Comparison of ENCODE assay signal across 22 mouse cellular contexts in the genomic region with DNA sequence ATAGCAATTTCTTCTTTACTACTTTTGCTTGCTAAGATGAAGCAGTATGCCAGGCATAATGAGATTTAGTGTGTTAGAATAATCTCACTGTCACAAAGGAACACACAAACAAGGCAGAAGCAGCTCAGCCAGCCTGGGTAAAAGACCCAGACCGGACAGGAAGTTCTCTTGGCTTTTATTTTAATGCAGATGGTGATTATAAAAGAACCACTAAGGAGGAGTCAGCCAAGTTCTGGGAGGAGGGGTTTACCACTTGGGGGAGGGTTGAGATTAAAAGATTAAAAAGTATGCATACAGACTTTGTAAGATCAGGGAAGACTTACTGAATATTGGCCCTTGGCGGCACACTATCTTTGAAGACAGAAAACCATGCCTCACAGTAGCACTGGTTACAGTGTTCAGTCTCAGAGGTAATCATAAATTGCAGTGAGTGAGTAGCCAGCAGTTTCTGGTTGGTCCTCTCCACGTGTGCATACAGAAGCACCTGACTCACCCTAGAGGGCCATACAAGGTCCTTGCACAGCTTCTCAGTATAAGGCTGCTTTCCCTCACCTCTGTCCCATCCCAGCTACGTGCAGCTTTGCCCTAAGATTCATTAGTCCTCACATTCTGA. TPM values are rescaled to one million over a fixed set of nuclear protein-coding genes. Genes with fewer than 3 reads are reported as not detected.
DNase-seq lines count a peak whose midpoint lies in the region; ATAC-seq and TF ChIP-seq lines count a peak whose summit lies in the region.
"Had no signal": no experiment of that assay in that cellular context is flagged by ENCODE, and none has a peak within 500 bp of the region (broad histone marks: within the 10 kb centered on the region; RNA-seq: fewer than 3 reads in every experiment).

No protein-coding gene starts in this region.

- peaks cover 12% of the 10 kb centered on the region for H3K36me3 ChIP-seq in neural tube, embryonic 15.5 days

- H3K27ac ChIP-seq in left cerebral cortex, adult 2 months: peak overlapping the region; percentile 0; the same call in 1 of the 2 replicates
- H3K27ac ChIP-seq in neural tube, embryonic 15.5 days (replicated peaks): 0 out of 2 replicates have a peak overlapping the region, but pooled peaks have one; percentile 3
- H3K27ac ChIP-seq: forebrain, embryonic 10.5 days; hindbrain, embryonic 13.5 days; lung, embryonic 15.5 days; neural tube, embryonic 12.5 days; stomach, embryonic 15.5 days had no signal

- H3K27me3 ChIP-seq in neural tube, embryonic 15.5 days (replicated peaks): no peaks in the 10 kb centered on the region
- H3K27me3 ChIP-seq: heart, embryonic 12.5 days; hindbrain, embryonic 13.5 days; lung, embryonic 15.5 days; neural tube, embryonic 12.5 days; stomach, embryonic 15.5 days had no signal

- DNase-seq in left cerebral cortex, adult 2 months (ENCODE audit: extremely low spot score in 1 of 2, low spot score in 2 of 2): no peak
- no peak for DNase-seq in left cerebral cortex, postnatal 4 days
- DNase-seq in neural tube, embryonic 10.5 days (ENCODE audit: extremely low spot score, low spot score): no peak
- DNase-seq in T-cell, adult 2 months (ENCODE audit: low spot score): peak; percentile 7
- DNase-seq in thymus, adult 18-20 months: no peak
- no peak for DNase-seq in urinary bladder, postnatal 14 days (ENCODE audit: low spot score)
- DNase-seq: B cell, adult 2 months; cerebellum, adult 2 months; cerebellum, postnatal 36 days; forebrain, postnatal 0 days; heart, postnatal 14 days; kidney, adult 9 months; kidney, postnatal 36 days had no signal

- intact Hi-C loops in left cerebral cortex, adult 2 months (cut with DNase I): no loop called here
- intact Hi-C loops in left cerebral cortex, postnatal 4 days (cut with DNase I): no loop called here

- no peak overlapping the region for H3K4me2 ChIP-seq in neural tube, embryonic 15.5 days
- H3K4me2 ChIP-seq: heart, embryonic 12.5 days; hindbrain, embryonic 13.5 days; lung, embryonic 15.5 days; neural tube, embryonic 12.5 days; stomach, embryonic 15.5 days had no signal

- no peak overlapping the region for H3K4me3 ChIP-seq in left cerebral cortex, adult 2 months
- no peak overlapping the region for H3K4me3 ChIP-seq in neural tube, embryonic 15.5 days (replicated peaks)
- H3K4me3 ChIP-seq: forebrain, embryonic 10.5 days; heart, embryonic 12.5 days; hindbrain, embryonic 13.5 days; lung, embryonic 15.5 days; neural tube, embryonic 12.5 days; stomach, embryonic 15.5 days had no signal

- H3K9ac ChIP-seq in neural tube, embryonic 15.5 days (replicated peaks): no peak overlapping the region
- H3K9ac ChIP-seq: forebrain, postnatal 0 days; heart, embryonic 12.5 days; hindbrain, embryonic 13.5 days; lung, embryonic 15.5 days; neural tube, embryonic 12.5 days; stomach, embryonic 15.5 days had no signal

- H3K9me3 ChIP-seq in neural tube, embryonic 15.5 days (replicated peaks): no peaks in the 10 kb centered on the region
- H3K9me3 ChIP-seq: forebrain, embryonic 10.5 days; heart, embryonic 12.5 days; hindbrain, embryonic 13.5 days; lung, embryonic 15.5 days; neural tube, embryonic 12.5 days; stomach, embryonic 15.5 days had no signal

- H3K4me1 ChIP-seq in neural tube, embryonic 15.5 days: no peaks in the 10 kb centered on the region
- H3K4me1 ChIP-seq: forebrain, embryonic 10.5 days; lung, embryonic 15.5 days; neural tube, embryonic 12.5 days; stomach, embryonic 15.5 days had no signal

- WGBS in neural tube, embryonic 15.5 days: 76% methylated on average over 4 of the region's 4 CpGs

- ATAC-seq in neural tube, embryonic 15.5 days (ENCODE audit: low FRiP score): no peak
- peak; percentile 94 for ATAC-seq in megakaryocyte-erythroid progenitor cell, adult 5-6 weeks (replicated peaks; ENCODE audit: low FRiP score, low TSS enrichment, poor library complexity, severe bottlenecking)
- ATAC-seq: forebrain, postnatal 0 days had no signal

- TF ChIP-seq CTCF in left cerebral cortex, adult 2 months (IDR thresholded peaks at IDR 0.05): no peak

RNA-seq across cellular contexts. Expression of gene Aifm3, which starts 11.0 kb away (rescaled TPM):
- total RNA-seq in left cerebral cortex, adult 2 months (2021): 100 to 1,000 TPM; 148 to 171 TPM
- 10 to 100 TPM in 1 of 2 experiments, 1 to 10 TPM in 1; 9.3 to 13.6 TPM for total RNA-seq in left cerebral cortex, postnatal 4 days (2021)
- 3.4 and 4.8 TPM in 2 replicates for polyA plus RNA-seq in neural tube, embryonic 15.5 days (2015; fragmentation: Nextera tagmentation; extraction: Ambion mirVana)
- total RNA-seq in megakaryocyte-erythroid progenitor cell, adult 5-6 weeks (2014; fragmentation: Nextera tagmentation): 0.42 TPM in 1 of 2 replicates, not detected in the other
- total RNA-seq in megakaryocyte-erythroid progenitor cell, adult 5-6 weeks (2017): not detected in 2 replicates
- total RNA-seq: monocyte, adult 5-6 weeks had no signal

RNA-seq across cellular contexts. Expression of gene Crkl, which starts 26.6 kb away (rescaled TPM):
- total RNA-seq in left cerebral cortex, adult 2 months (2021): 10 to 100 TPM; 31.9 to 36.7 TPM
- 10 to 100 TPM; 35.7 to 35.8 TPM for total RNA-seq in left cerebral cortex, postnatal 4 days (2021)
- 76.3 and 77.4 TPM in 2 replicates for polyA plus RNA-seq in neural tube, embryonic 15.5 days (2015; fragmentation: Nextera tagmentation; extraction: Ambion mirVana)
- total RNA-seq in megakaryocyte-erythroid progenitor cell, adult 5-6 weeks (2014; fragmentation: Nextera tagmentation): 21.5 and 29.3 TPM in 2 replicates
- total RNA-seq in megakaryocyte-erythroid progenitor cell, adult 5-6 weeks (2017): 21.6 and 33.5 TPM in 2 replicates

RNA-seq across cellular contexts. Expression of gene Lztr1, which starts 30.1 kb away (rescaled TPM):
- 100 to 1,000 TPM; 182 to 193 TPM for total RNA-seq in left cerebral cortex, adult 2 months (2021)
- total RNA-seq in left cerebral cortex, postnatal 4 days (2021): 100 to 1,000 TPM; 158 to 182 TPM
- polyA plus RNA-seq in neural tube, embryonic 15.5 days (2015; fragmentation: Nextera tagmentation; extraction: Ambion mirVana): 118 and 129 TPM in 2 replicates
- total RNA-seq in megakaryocyte-erythroid progenitor cell, adult 5-6 weeks (2014; fragmentation: Nextera tagmentation): 71.8 and 72.1 TPM in 2 replicates
- 50.4 and 55.4 TPM in 2 replicates for total RNA-seq in megakaryocyte-erythroid progenitor cell, adult 5-6 weeks (2017)

RNA-seq across cellular contexts. Expression of gene Thap7, which starts 52.5 kb away (rescaled TPM):
- 10 to 100 TPM; 42.3 to 43.1 TPM for total RNA-seq in left cerebral cortex, adult 2 months (2021)
- 10 to 100 TPM; 34.5 to 36.4 TPM for total RNA-seq in left cerebral cortex, postnatal 4 days (2021)
- 58.1 and 60.8 TPM in 2 replicates for polyA plus RNA-seq in neural tube, embryonic 15.5 days (2015; fragmentation: Nextera tagmentation; extraction: Ambion mirVana)
- total RNA-seq in megakaryocyte-erythroid progenitor cell, adult 5-6 weeks (2014; fragmentation: Nextera tagmentation): 18.2 and 27.1 TPM in 2 replicates
- 23.3 and 45.1 TPM in 2 replicates for total RNA-seq in megakaryocyte-erythroid progenitor cell, adult 5-6 weeks (2017)

Comparison
In these comparisons a context has a peak if more than half of its experiments do, and no peak if none do; other contexts are left out.
1. RNA of gene Aifm3, which starts 11.0 kb away (total RNA-seq): 148 to 171 TPM in left cerebral cortex, adult 2 months; 9.3 to 13.6 TPM in left cerebral cortex, postnatal 4 days and 0.42 TPM in megakaryocyte-erythroid progenitor cell, adult 5-6 weeks; every median in the first group is over 10 times any median in the second.